Mouse (Mus musculus) hindbrain, embryonic 16.5 days (tissue): ENCODE measurements around the gene 4930590J08Rik. TPM values are rescaled to one million over a fixed set of nuclear protein-coding genes. Genes with fewer than 3 reads are reported as not detected.
"Not testable (repeated sequence)": the region's sequence is repeated elsewhere in the genome, so short reads cannot be mapped to it uniquely, and the experiment has no call there.

ENCODE experiments used
- ATAC-seq: fragments of 200-750 bp; cut with Nextera tagmentation; 2 replicates; pipeline ENCODE4 v1.8.0; 2017; ENCODE audit warnings: moderate TSS enrichment, moderate library complexity
- H3K27ac ChIP-seq: fragments of 300-500 bp; sonication (generic); 2 replicates; pipeline ENCODE4 v1.5.1; 2014; ENCODE audit warnings: low read depth, mild to moderate bottlenecking, control low read depth, low read length, moderate library complexity
- H3K27me3 ChIP-seq: fragments of 300-500 bp; sonication (generic); replicated peaks from 2 replicates; pipeline ENCODE4 v1.6.1; 2014; ENCODE audit warnings: low read length; ENCODE audit not compliant: control insufficient read depth, insufficient read depth
- H3K36me3 ChIP-seq: fragments of 300-500 bp; sonication (generic); 2 replicates; pipeline ENCODE4 v1.6.1; 2014; ENCODE audit warnings: mild to moderate bottlenecking, low read length, moderate library complexity, mixed read lengths; ENCODE audit not compliant: control insufficient read depth, insufficient read depth
- H3K4me1 ChIP-seq: fragments of 300-500 bp; sonication (generic); 2 replicates; pipeline ENCODE4 v1.6.1; 2014; ENCODE audit warnings: low read depth, low read length; ENCODE audit not compliant: control insufficient read depth, insufficient read depth
- H3K4me2 ChIP-seq: fragments of 300-500 bp; sonication (generic); 2 replicates; pipeline ENCODE4 v1.6.1; 2014; ENCODE audit warnings: mild to moderate bottlenecking, low read length, control low read depth, moderate library complexity
- H3K4me3 ChIP-seq: fragments of 300-500 bp; sonication (generic); 2 replicates; pipeline ENCODE4 v1.5.1; 2014; ENCODE audit warnings: mild to moderate bottlenecking, low read length, control low read depth, moderate library complexity
- H3K9ac ChIP-seq: fragments of 300-500 bp; sonication (generic); 2 replicates; pipeline ENCODE4 v1.6.1; 2014; ENCODE audit warnings: low read depth, mild to moderate bottlenecking, control low read depth, low read length, moderate library complexity
- H3K9me3 ChIP-seq: fragments of 300-500 bp; sonication (generic); 2 replicates; pipeline ENCODE4 v1.6.1; 2014; ENCODE audit warnings: mild to moderate bottlenecking, low read length, moderate library complexity; ENCODE audit not compliant: control insufficient read depth
- WGBS: fragments of 180-500 bp; shearing (Covaris S2); extraction: QIAGEN DNeasy Blood & Tissue Kit; methylation state at CpG from one replicate; pipeline ENCODE4 v1.1.7; 2014; 5-methylcytosine and 5-hydroxymethylcytosine counted together
- polyA plus RNA-seq: library from polyadenylated mRNA; unstranded; fragments of >200 nt; fragmentation: Nextera tagmentation; extraction: Ambion mirVana; gene quantifications from 2 replicates; pipeline ENCODE4 v1.2.1, GENCODE M21; 2015

4930590J08Rik gene
- polyA plus RNA-seq, 1 experiment from 2014 or later: 1.1 TPM

DNA sequence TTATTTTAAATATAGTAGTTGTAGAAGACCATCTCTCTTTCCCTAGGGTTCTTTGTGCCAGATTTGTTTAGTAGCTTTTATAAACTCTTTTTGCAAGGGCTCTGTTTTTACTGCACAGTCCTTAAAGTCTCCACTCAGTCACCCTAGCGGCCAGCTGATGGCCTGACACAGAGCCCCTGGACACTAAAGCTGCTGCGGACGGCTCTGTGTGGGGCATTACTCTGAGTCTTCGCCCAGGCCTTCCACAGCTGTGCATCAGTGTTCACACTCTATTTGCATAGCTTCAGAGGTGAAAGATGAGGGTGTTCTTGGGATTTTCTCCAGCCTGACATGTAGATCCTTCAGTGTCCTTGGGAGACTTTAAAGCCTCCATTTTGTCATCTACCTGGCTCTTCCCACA, 35.9 kb downstream of the 4930590J08Rik start:
- no peak overlapping the region for H3K4me3 ChIP-seq
- WGBS: 53% methylated on average over 4 of the region's 4 CpGs
- H3K36me3 ChIP-seq: no peaks in the 10 kb centered on the region
- no peaks in the 10 kb centered on the region for H3K27me3 ChIP-seq
- no peak overlapping the region for H3K4me2 ChIP-seq
- no peak for ATAC-seq
- H3K4me1 ChIP-seq: no peaks in the 10 kb centered on the region
- H3K9ac ChIP-seq: no peak overlapping the region
- no peaks in the 10 kb centered on the region for H3K9me3 ChIP-seq
- no peak overlapping the region for H3K27ac ChIP-seq

GRCm38 (mm10) chr6:91948426-91948825, 45.8 kb downstream of the 4930590J08Rik start:
- ATAC-seq: no peak
- Histone ChIP-seq H3K9me3 (no peaks in the 10 kb centered on the region), H3K4me1 (no peaks in the 10 kb centered on the region), H3K9ac (no peak overlapping the region), H3K4me2 (no peak overlapping the region), H3K27ac (no peak overlapping the region), H3K36me3 (no peaks in the 10 kb centered on the region), H3K4me3 (no peak overlapping the region), H3K27me3 (no peaks in the 10 kb centered on the region)
- WGBS: 64% methylated on average over 2 of the region's 2 CpGs

- H3K9ac ChIP-seq, H3K27ac ChIP-seq, H3K27me3 ChIP-seq, H3K4me3 ChIP-seq, H3K4me2 ChIP-seq, ATAC-seq, H3K36me3 ChIP-seq, H3K4me1 ChIP-seq, H3K9me3 ChIP-seq: not testable (repeated sequence)
- WGBS: 44% methylated on average over 1 of the region's 8 CpGs
These were observed 55.4 kb downstream of the 4930590J08Rik start for GRCm38 (mm10) chr6:91958015-91958414.

GRCm38 (mm10) chr6:91960028-91960811, 57.6 kb downstream of the 4930590J08Rik start:
- H3K9me3 ChIP-seq: no peaks in the 10 kb centered on the region
- no peak for ATAC-seq
- H3K9ac ChIP-seq: no peak overlapping the region
- H3K27ac ChIP-seq: no peak overlapping the region
- no peak overlapping the region for H3K4me2 ChIP-seq
- no peaks in the 10 kb centered on the region for H3K27me3 ChIP-seq
- no peak overlapping the region for H3K4me3 ChIP-seq
- WGBS: 52% methylated on average over 8 of the region's 8 CpGs
- H3K4me1 ChIP-seq: no peaks in the 10 kb centered on the region
- no peaks in the 10 kb centered on the region for H3K36me3 ChIP-seq

- no peaks in the 10 kb centered on the region for H3K36me3 ChIP-seq
- WGBS: 14% methylated on average over 4 of the region's 4 CpGs
- H3K9ac ChIP-seq: no peak overlapping the region
- no peak overlapping the region for H3K4me2 ChIP-seq
- H3K4me3 ChIP-seq: no peak overlapping the region
- no peaks in the 10 kb centered on the region for H3K27me3 ChIP-seq
- no peak overlapping the region for H3K27ac ChIP-seq
- H3K4me1 ChIP-seq: no peaks in the 10 kb centered on the region
- ATAC-seq: peak; percentile 57; the same call in 1 of the 2 replicates
- H3K9me3 ChIP-seq: no peaks in the 10 kb centered on the region
These were observed 60.8 kb downstream of the 4930590J08Rik start for GRCm38 (mm10) chr6:91963429-91963828.

DNA sequence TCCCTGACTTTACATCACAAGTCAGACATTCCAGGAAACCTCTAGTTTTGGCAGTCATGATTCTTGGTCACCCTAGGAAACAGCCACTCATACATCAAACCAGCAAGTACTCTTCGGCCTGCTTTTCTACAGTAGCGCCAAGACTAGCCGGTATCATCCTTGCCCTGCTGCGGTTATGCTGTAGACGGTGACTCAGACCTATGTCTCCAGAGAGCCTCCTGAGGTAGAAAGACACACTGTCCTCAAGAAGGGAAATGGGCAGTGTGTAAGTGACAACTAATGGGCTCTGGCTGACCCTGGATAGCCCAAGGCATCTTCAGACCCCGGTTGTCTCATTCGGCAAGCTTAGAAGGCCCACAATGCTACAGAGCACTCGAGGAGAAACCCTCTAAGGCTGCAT, 62.5 kb downstream of the 4930590J08Rik start:
- H3K9me3 ChIP-seq: no peaks in the 10 kb centered on the region
- no peaks in the 10 kb centered on the region for H3K27me3 ChIP-seq
- ATAC-seq: no peak
- no peak overlapping the region for H3K27ac ChIP-seq
- 89% methylated on average over 8 of the region's 8 CpGs for WGBS
- no peak overlapping the region for H3K4me3 ChIP-seq
- no peaks in the 10 kb centered on the region for H3K36me3 ChIP-seq
- no peak overlapping the region for H3K4me2 ChIP-seq
- H3K4me1 ChIP-seq: no peaks in the 10 kb centered on the region
- H3K9ac ChIP-seq: no peak overlapping the region

DNA sequence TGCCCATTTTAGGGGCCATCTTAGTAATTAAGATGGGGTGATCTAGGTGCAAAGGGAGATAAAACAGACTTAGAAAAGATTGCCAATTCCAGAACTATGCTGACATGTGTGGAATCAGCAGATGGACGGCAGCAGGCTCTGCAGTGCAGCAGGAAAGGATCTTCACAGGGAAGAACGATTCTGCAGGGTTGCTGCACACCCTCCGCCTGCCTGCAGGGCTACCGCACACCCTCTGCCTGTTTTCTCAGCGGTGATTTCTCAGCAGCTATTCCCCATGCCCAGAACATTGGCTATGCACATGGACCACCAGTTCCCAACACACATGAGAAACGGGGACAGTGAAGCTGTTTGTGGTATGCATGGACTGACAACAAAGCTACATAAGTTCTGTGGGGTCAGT, 63.4 kb downstream of the 4930590J08Rik start:
- no peak overlapping the region for H3K9ac ChIP-seq
- H3K4me3 ChIP-seq: no peak overlapping the region
- no peaks in the 10 kb centered on the region for H3K36me3 ChIP-seq
- H3K4me1 ChIP-seq: no peaks in the 10 kb centered on the region
- no peak overlapping the region for H3K4me2 ChIP-seq
- ATAC-seq: no peak
- no peaks in the 10 kb centered on the region for H3K27me3 ChIP-seq
- H3K27ac ChIP-seq: no peak overlapping the region; the same call in 1 of the 2 replicates
- no peaks in the 10 kb centered on the region for H3K9me3 ChIP-seq
- 51% methylated on average over 6 of the region's 6 CpGs for WGBS

GRCm38 (mm10) chr6:91972201-91972646, 69.6 kb downstream of the 4930590J08Rik start:
- WGBS: 48% methylated on average over 9 of the region's 9 CpGs
- no peak overlapping the region; the same call in 1 of the 2 replicates for H3K27ac ChIP-seq
- no peak overlapping the region for H3K9ac ChIP-seq

DNA sequence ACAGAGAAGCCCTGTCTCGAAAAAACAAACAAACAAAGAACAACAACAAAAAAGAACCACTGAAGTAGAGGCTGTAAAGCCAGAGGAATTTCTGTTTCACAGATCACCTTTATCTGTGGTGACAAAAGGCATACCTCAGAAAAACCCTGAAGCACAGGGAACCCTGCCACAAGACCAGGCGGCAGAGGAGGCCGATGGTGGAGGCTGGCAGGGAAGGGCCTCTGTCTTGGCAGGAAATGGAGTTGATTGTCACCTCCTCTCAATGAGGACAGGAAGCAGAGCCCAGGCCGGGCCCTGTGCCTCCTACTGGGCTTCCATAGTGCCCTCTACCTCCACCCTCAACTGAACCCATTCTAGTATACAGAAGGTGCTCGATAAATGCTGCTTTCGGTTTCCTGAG, 71.4 kb downstream of the 4930590J08Rik start:
- Histone ChIP-seq H3K27me3 (no peaks in the 10 kb centered on the region), H3K4me2 (no peak overlapping the region), H3K36me3 (no peaks in the 10 kb centered on the region), H3K4me3 (no peak overlapping the region), H3K9ac (no peak overlapping the region), H3K9me3 (no peaks in the 10 kb centered on the region), H3K4me1 (peaks cover 6% of the 10 kb centered on the region), H3K27ac (no peak overlapping the region)
- ATAC-seq: no peak
- 79% methylated on average over 6 of the region's 6 CpGs for WGBS

More at GRCm38 (mm10) chr6:91972201-91972646, 69.6 kb downstream of the 4930590J08Rik start:
- Histone ChIP-seq H3K9me3 (no peaks in the 10 kb centered on the region), H3K4me1 (no peaks in the 10 kb centered on the region), H3K4me3 (no peak overlapping the region), H3K4me2 (no peak overlapping the region), H3K27me3 (no peaks in the 10 kb centered on the region), H3K36me3 (no peaks in the 10 kb centered on the region)
- ATAC-seq: peak; percentile 77
